Comparison of ENCODE assay signal across 11 mouse cellular contexts in genomic region chr7:27371715-27372462, GRCm38 (mm10). TPM values are rescaled to one million over a fixed set of nuclear protein-coding genes. Genes with fewer than 3 reads are reported as not detected.
DNase-seq lines count a peak whose midpoint lies in the region; ATAC-seq lines count a peak whose summit lies in the region.
"Had no signal": no experiment of that assay in that cellular context is flagged by ENCODE, and none has a peak within 500 bp of the region (broad histone marks: within the 10 kb centered on the region; RNA-seq: fewer than 3 reads in every experiment).

No protein-coding gene starts in this region.

- intact Hi-C loops in gastrocnemius, postnatal 14 days (cut with DNase I; ENCODE audit: low total_unique reads): no loop called here

- peaks cover 3% of the 10 kb centered on the region; the same call in 1 of the 2 replicates for H3K9me3 ChIP-seq in kidney, embryonic 15.5 days (replicated peaks)
- H3K9me3 ChIP-seq in forebrain, embryonic 13.5 days (replicated peaks): 0 out of 2 replicates have a peak, but pooled peaks cover 9% of the 10 kb centered on the region

- peak; percentile 12 to 29 for DNase-seq in adrenal gland, postnatal 36 days
- no peak for DNase-seq in adrenal gland, postnatal 4 days (ENCODE audit: low spot score in 2 of 2)
- no peak for DNase-seq in kidney, postnatal 14 days
- peak; percentile 48 for DNase-seq in neural tube, embryonic 10.5 days (ENCODE audit: extremely low spot score, low spot score)
- DNase-seq in thymus, postnatal 14 days: no peak
- no peak for DNase-seq in gastrocnemius, postnatal 14 days

- peaks cover 17% of the 10 kb centered on the region for H3K4me1 ChIP-seq in kidney, embryonic 15.5 days
- peaks cover 11% of the 10 kb centered on the region for H3K4me1 ChIP-seq in forebrain, embryonic 13.5 days

- H3K4me2 ChIP-seq in kidney, embryonic 15.5 days: peak overlapping the region; percentile 49
- H3K4me2 ChIP-seq in forebrain, embryonic 13.5 days: peak overlapping the region; percentile 20

- H3K27ac ChIP-seq in kidney, embryonic 15.5 days: no peak overlapping the region
- H3K27ac ChIP-seq in forebrain, embryonic 13.5 days: no peak overlapping the region

- H3K27me3 ChIP-seq in kidney, embryonic 15.5 days: peaks cover 97% of the 10 kb centered on the region
- peaks cover 98% of the 10 kb centered on the region for H3K27me3 ChIP-seq in forebrain, embryonic 13.5 days

- peak overlapping the region; percentile 29 for H3K4me3 ChIP-seq in kidney, embryonic 15.5 days (replicated peaks)
- H3K4me3 ChIP-seq in forebrain, embryonic 13.5 days: 0 out of 2 replicates have a peak overlapping the region, but pooled peaks have one; percentile 11

- no peak; the same call in 1 of the 2 replicates for ATAC-seq in kidney, embryonic 15.5 days (replicated peaks; ENCODE audit: low FRiP score)
- ATAC-seq in forebrain, embryonic 13.5 days: no peak

- H3K36me3 ChIP-seq in kidney, embryonic 15.5 days: no peaks in the 10 kb centered on the region
- no peaks in the 10 kb centered on the region for H3K36me3 ChIP-seq in forebrain, embryonic 13.5 days (ENCODE audit: poor library complexity, severe bottlenecking)

- H3K9ac ChIP-seq in kidney, embryonic 15.5 days: 0 out of 2 replicates have a peak overlapping the region, but pooled peaks have one; percentile 21
- 0 out of 2 replicates have a peak overlapping the region, but pooled peaks have one; percentile 22 for H3K9ac ChIP-seq in forebrain, embryonic 13.5 days

- 5% methylated on average over 44 of the region's 44 CpGs for WGBS in kidney, embryonic 15.5 days
- 5% methylated on average over 44 of the region's 44 CpGs for WGBS in forebrain, embryonic 13.5 days

RNA-seq across cellular contexts. Expression of gene Gm20479, which starts 14.7 kb away (rescaled TPM):
- total RNA-seq in adrenal gland, postnatal 36 days (2021): 1 to 10 TPM in 1 of 2 experiments, not detected in 1; 6.1 TPM
- total RNA-seq in adrenal gland, postnatal 4 days (2021): 1 to 10 TPM in 1 of 2 experiments, not detected in 1; 2.5 TPM
- 1.9 TPM in 1 of 2 replicates, not detected in the other for polyA plus RNA-seq in kidney, embryonic 15.5 days (2015; fragmentation: Nextera tagmentation; extraction: Ambion mirVana)
- 0.62 TPM in 1 of 2 replicates, not detected in the other for polyA plus RNA-seq in forebrain, embryonic 13.5 days (2015; fragmentation: Nextera tagmentation; extraction: Ambion mirVana)
- total RNA-seq in gastrocnemius, postnatal 14 days (2021): under 1 TPM in 1 of 2 experiments, not detected in 1; 0.90 TPM
- total RNA-seq: common myeloid progenitor, adult 5-6 weeks; hematopoietic stem cell, adult 5-6 weeks; liver, adult 2 months had no signal
- polyA plus RNA-seq: liver, adult 2 months had no signal

RNA-seq across cellular contexts. Expression of gene Shkbp1, which starts 16.1 kb away (rescaled TPM):
- 10 to 100 TPM; 22.3 TPM for total RNA-seq in adrenal gland, postnatal 36 days (2021)
- 10 to 100 TPM; 22.9 to 31.7 TPM for total RNA-seq in adrenal gland, postnatal 4 days (2021)
- 43.6 and 53.1 TPM in 2 replicates for polyA plus RNA-seq in kidney, embryonic 15.5 days (2015; fragmentation: Nextera tagmentation; extraction: Ambion mirVana)
- polyA plus RNA-seq in forebrain, embryonic 13.5 days (2015; fragmentation: Nextera tagmentation; extraction: Ambion mirVana): 85.4 and 89.3 TPM in 2 replicates
- total RNA-seq in gastrocnemius, postnatal 14 days (2021): 1 to 10 TPM; 3.5 to 5.3 TPM

RNA-seq across cellular contexts. Expression of gene Ltbp4, which starts 34.4 kb away (rescaled TPM):
- total RNA-seq in adrenal gland, postnatal 36 days (2021): 10 to 100 TPM; 77.8 to 94.6 TPM
- 100 to 1,000 TPM in 1 of 2 experiments, 10 to 100 TPM in 1; 95.4 to 102 TPM for total RNA-seq in adrenal gland, postnatal 4 days (2021)
- 31.0 and 41.7 TPM in 2 replicates for polyA plus RNA-seq in kidney, embryonic 15.5 days (2015; fragmentation: Nextera tagmentation; extraction: Ambion mirVana)
- polyA plus RNA-seq in forebrain, embryonic 13.5 days (2015; fragmentation: Nextera tagmentation; extraction: Ambion mirVana): 10.5 and 13.4 TPM in 2 replicates
- total RNA-seq in gastrocnemius, postnatal 14 days (2021): 100 to 1,000 TPM; 122 to 151 TPM
- total RNA-seq: common myeloid progenitor, adult 5-6 weeks; hematopoietic stem cell, adult 5-6 weeks had no signal

Comparison
In these comparisons a context has a peak if more than half of its experiments do, and no peak if none do; other contexts are left out.
1. DNase-seq: peak in adrenal gland, postnatal 36 days (2 of 2) and neural tube, embryonic 10.5 days (single experiment); none in adrenal gland, postnatal 4 days (0 of 2), kidney, postnatal 14 days (single experiment), thymus, postnatal 14 days (single experiment) and gastrocnemius, postnatal 14 days (single experiment).